In the genomic region with DNA sequence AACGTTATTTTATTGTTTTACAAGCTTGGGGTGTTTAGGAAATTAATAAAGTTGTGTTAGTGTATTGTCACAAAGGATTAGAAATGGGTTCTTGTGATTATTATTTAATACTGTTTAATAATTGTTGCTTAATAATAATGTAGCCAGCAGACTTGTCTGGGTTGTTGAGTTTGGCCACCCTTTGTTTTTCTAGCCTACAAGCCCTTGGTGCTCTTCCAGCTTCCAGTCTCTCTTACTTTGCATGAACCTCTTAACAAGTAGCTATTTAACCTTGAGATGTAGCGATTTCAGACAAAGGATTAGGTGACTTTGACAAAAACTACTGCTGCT, we compare ENCODE assay signal across 10 mouse cellular contexts. TPM values are rescaled to one million over a fixed set of nuclear protein-coding genes. Genes with fewer than 3 reads are reported as not detected.
DNase-seq lines count a peak whose midpoint lies in the region; ATAC-seq and TF ChIP-seq lines count a peak whose summit lies in the region.
"Had no signal": no experiment of that assay in that cellular context is flagged by ENCODE, and none has a peak within 500 bp of the region (broad histone marks: within the 10 kb centered on the region; RNA-seq: fewer than 3 reads in every experiment).

No protein-coding gene starts in this region.

- H3K9me3 ChIP-seq in forebrain, embryonic 15.5 days: no peaks in the 10 kb centered on the region
- H3K9me3 ChIP-seq in forebrain, embryonic 11.5 days (ENCODE audit: control insufficient read depth, low read length): no peaks in the 10 kb centered on the region
- no peaks in the 10 kb centered on the region for H3K9me3 ChIP-seq in midbrain, embryonic 16.5 days (replicated peaks; ENCODE audit: control insufficient read depth, low read length, poor library complexity, severe bottlenecking)
- H3K9me3 ChIP-seq: embryonic facial prominence, embryonic 12.5 days had no signal

- TF ChIP-seq POLR2A in thymus, adult 2 months (IDR thresholded peaks at IDR 0.05; ENCODE audit: control insufficient read depth, extremely low read depth, insufficient read depth, low read length, poor library complexity): no peak

- no peaks in the 10 kb centered on the region for H3K36me3 ChIP-seq in forebrain, embryonic 15.5 days
- H3K36me3 ChIP-seq in forebrain, embryonic 11.5 days (ENCODE audit: control insufficient read depth, insufficient read depth, low read length): no peaks in the 10 kb centered on the region
- H3K36me3 ChIP-seq in midbrain, embryonic 16.5 days (ENCODE audit: control insufficient read depth, insufficient read depth, low read length): no peaks in the 10 kb centered on the region
- no peaks in the 10 kb centered on the region for H3K36me3 ChIP-seq in thymus, adult 2 months (ENCODE audit: control insufficient read depth, insufficient read depth, low read length)
- H3K36me3 ChIP-seq: embryonic facial prominence, embryonic 12.5 days had no signal

- TF ChIP-seq CTCF in layer of hippocampus, adult 2 months (conservative IDR thresholded peaks at IDR 0.05): no peak
- TF ChIP-seq CTCF in thymus, adult 2 months (IDR thresholded peaks at IDR 0.05; ENCODE audit: borderline replicate concordance, control insufficient read depth, extremely low read depth, insufficient read depth, low read length, poor library complexity): no peak

- peak overlapping the region; percentile 88; the same call in 1 of the 2 replicates for H3K4me3 ChIP-seq in forebrain, embryonic 15.5 days
- no peak overlapping the region for H3K4me3 ChIP-seq in forebrain, embryonic 11.5 days (ENCODE audit: low read depth, low read length)
- H3K4me3 ChIP-seq in layer of hippocampus, adult 2 months: peak overlapping the region; percentile 80
- H3K4me3 ChIP-seq in midbrain, embryonic 16.5 days (ENCODE audit: low read depth, low read length): no peak overlapping the region
- no peak overlapping the region for H3K4me3 ChIP-seq in thymus, adult 2 months (ENCODE audit: control insufficient read depth, insufficient read depth, low read length)

- H3K27ac ChIP-seq in forebrain, embryonic 15.5 days (replicated peaks): no peak overlapping the region
- no peak overlapping the region for H3K27ac ChIP-seq in forebrain, embryonic 11.5 days (ENCODE audit: low read depth, low read length)
- no peak overlapping the region; the same call in 1 of the 2 replicates for H3K27ac ChIP-seq in layer of hippocampus, adult 2 months
- H3K27ac ChIP-seq in midbrain, embryonic 16.5 days (ENCODE audit: low read length): no peak overlapping the region
- H3K27ac ChIP-seq in thymus, adult 2 months (ENCODE audit: control insufficient read depth, insufficient read depth, low read length): no peak overlapping the region
- H3K27ac ChIP-seq: embryonic facial prominence, embryonic 12.5 days; macrophage had no signal

- H3K9ac ChIP-seq in forebrain, embryonic 15.5 days (replicated peaks): no peak overlapping the region
- no peak overlapping the region for H3K9ac ChIP-seq in forebrain, embryonic 11.5 days (ENCODE audit: low read length)
- no peak overlapping the region for H3K9ac ChIP-seq in midbrain, embryonic 16.5 days (ENCODE audit: low read depth, low read length)

- H3K4me2 ChIP-seq in forebrain, embryonic 15.5 days (replicated peaks): no peak overlapping the region
- no peak overlapping the region for H3K4me2 ChIP-seq in forebrain, embryonic 11.5 days (ENCODE audit: low read depth, low read length, severe bottlenecking)
- H3K4me2 ChIP-seq in midbrain, embryonic 16.5 days (ENCODE audit: low read length): peak overlapping the region; percentile 70

- H3K4me1 ChIP-seq in forebrain, embryonic 15.5 days: peaks cover 29% of the 10 kb centered on the region
- peaks cover 11% of the 10 kb centered on the region; the same call in 1 of the 2 replicates for H3K4me1 ChIP-seq in forebrain, embryonic 11.5 days (replicated peaks; ENCODE audit: control insufficient read depth, insufficient read depth, low read length)
- H3K4me1 ChIP-seq in midbrain, embryonic 16.5 days (ENCODE audit: control insufficient read depth, insufficient read depth, low read length): peaks cover 26% of the 10 kb centered on the region
- H3K4me1 ChIP-seq in thymus, adult 2 months (replicated peaks; ENCODE audit: control insufficient read depth, insufficient read depth, low read length): peaks cover 14% of the 10 kb centered on the region

- ATAC-seq in forebrain, embryonic 15.5 days (replicated peaks): no peak
- no peak for ATAC-seq in forebrain, embryonic 11.5 days (replicated peaks; ENCODE audit: low FRiP score)
- ATAC-seq in midbrain, embryonic 16.5 days: no peak

- no peaks in the 10 kb centered on the region for H3K27me3 ChIP-seq in forebrain, embryonic 15.5 days
- no peaks in the 10 kb centered on the region for H3K27me3 ChIP-seq in forebrain, embryonic 11.5 days (ENCODE audit: control insufficient read depth, insufficient read depth, low read length)
- H3K27me3 ChIP-seq in midbrain, embryonic 16.5 days (ENCODE audit: control insufficient read depth, insufficient read depth, low read depth, low read length): no peaks in the 10 kb centered on the region
- H3K27me3 ChIP-seq in thymus, adult 2 months (ENCODE audit: control insufficient read depth, insufficient read depth, low read length): no peaks in the 10 kb centered on the region
- H3K27me3 ChIP-seq: embryonic facial prominence, embryonic 12.5 days had no signal

- no peak for DNase-seq in forebrain, embryonic 11.5 days (ENCODE audit: low spot score)
- DNase-seq in layer of hippocampus, adult 2 months (ENCODE audit: low spot score in 2 of 2): no peak
- no peak for DNase-seq in layer of hippocampus, postnatal 36 days
- DNase-seq in gonadal fat pad, adult 2 months (ENCODE audit: low read depth): peak; percentile 61
- no peak for DNase-seq in thymus, adult 2 months
- no peak for DNase-seq in layer of hippocampus, adult 8-10 months (ENCODE audit: low spot score in 2 of 2)

- WGBS in forebrain, embryonic 15.5 days: 78% methylated on average over 2 of the region's 2 CpGs
- 77% methylated on average over 2 of the region's 2 CpGs for WGBS in forebrain, embryonic 11.5 days
- WGBS in midbrain, embryonic 16.5 days: 73% methylated on average over 2 of the region's 2 CpGs
- 89% methylated on average over 2 of the region's 2 CpGs for WGBS in thymus, adult 2 months

RNA-seq across cellular contexts. Expression of gene Acadsb, which starts 1.5 kb away (rescaled TPM):
- 114 and 122 TPM in 2 replicates for polyA plus RNA-seq in forebrain, embryonic 15.5 days (2015; fragmentation: Nextera tagmentation; extraction: Ambion mirVana)
- polyA plus RNA-seq in forebrain, embryonic 11.5 days (2014; fragmentation: Nextera tagmentation; extraction: Ambion mirVana): 74.1 and 74.6 TPM in 2 replicates
- 10 to 100 TPM; 83.9 to 92.3 TPM for total RNA-seq in layer of hippocampus, adult 2 months (2021)
- 10 to 100 TPM; 81.1 to 84.4 TPM for total RNA-seq in layer of hippocampus, postnatal 36 days (2021)
- polyA plus RNA-seq in gonadal fat pad, adult 2 months (2012; rRNA removed): 22.1 and 23.1 TPM in 2 replicates
- 115 and 121 TPM in 2 replicates for polyA plus RNA-seq in midbrain, embryonic 16.5 days (2015; fragmentation: Nextera tagmentation; extraction: Ambion mirVana)
- polyA plus RNA-seq in thymus, adult 2 months (2012; rRNA removed): 3.6 and 4.7 TPM in 2 replicates
- total RNA-seq in layer of hippocampus, adult 8-10 months (2022): 100 to 1,000 TPM in 2 of 4 experiments, 10 to 100 TPM in 2; 94.7 to 113 (median 102) TPM

RNA-seq across cellular contexts. Expression of gene Ikzf5, which starts 1.6 kb away (rescaled TPM):
- polyA plus RNA-seq in forebrain, embryonic 15.5 days (2015; fragmentation: Nextera tagmentation; extraction: Ambion mirVana): 15.9 and 17.3 TPM in 2 replicates
- 24.3 and 24.7 TPM in 2 replicates for polyA plus RNA-seq in forebrain, embryonic 11.5 days (2014; fragmentation: Nextera tagmentation; extraction: Ambion mirVana)
- total RNA-seq in layer of hippocampus, adult 2 months (2021): 10 to 100 TPM; 52.3 to 55.6 TPM
- total RNA-seq in layer of hippocampus, postnatal 36 days (2021): 10 to 100 TPM; 50.9 to 53.3 TPM
- 15.5 and 17.5 TPM in 2 replicates for polyA plus RNA-seq in gonadal fat pad, adult 2 months (2012; rRNA removed)
- 12.6 and 15.0 TPM in 2 replicates for polyA plus RNA-seq in midbrain, embryonic 16.5 days (2015; fragmentation: Nextera tagmentation; extraction: Ambion mirVana)
- 25.2 and 25.7 TPM in 2 replicates for polyA plus RNA-seq in thymus, adult 2 months (2012; rRNA removed)
- total RNA-seq in layer of hippocampus, adult 8-10 months (2022): 10 to 100 TPM; 47.0 to 53.1 (median 50.9) TPM

RNA-seq across cellular contexts. Expression of gene Pstk, which starts 41.0 kb away (rescaled TPM):
- polyA plus RNA-seq in forebrain, embryonic 15.5 days (2015; fragmentation: Nextera tagmentation; extraction: Ambion mirVana): 33.7 TPM in 2 replicates
- polyA plus RNA-seq in forebrain, embryonic 11.5 days (2014; fragmentation: Nextera tagmentation; extraction: Ambion mirVana): 54.4 and 57.3 TPM in 2 replicates
- 10 to 100 TPM; 50.1 to 57.4 TPM for total RNA-seq in layer of hippocampus, adult 2 months (2021)
- total RNA-seq in layer of hippocampus, postnatal 36 days (2021): 10 to 100 TPM; 50.0 to 56.9 TPM
- polyA plus RNA-seq in gonadal fat pad, adult 2 months (2012; rRNA removed): 39.9 and 46.9 TPM in 2 replicates
- 48.6 and 49.2 TPM in 2 replicates for polyA plus RNA-seq in midbrain, embryonic 16.5 days (2015; fragmentation: Nextera tagmentation; extraction: Ambion mirVana)
- 42.0 and 44.1 TPM in 2 replicates for polyA plus RNA-seq in thymus, adult 2 months (2012; rRNA removed)
- 10 to 100 TPM; 43.9 to 67.5 (median 51.1) TPM for total RNA-seq in layer of hippocampus, adult 8-10 months (2022)

RNA-seq across cellular contexts. Expression of gene 2310057M21Rik, which starts 49.3 kb away (rescaled TPM):
- polyA plus RNA-seq in forebrain, embryonic 15.5 days (2015; fragmentation: Nextera tagmentation; extraction: Ambion mirVana): 21.9 and 24.2 TPM in 2 replicates
- polyA plus RNA-seq in forebrain, embryonic 11.5 days (2014; fragmentation: Nextera tagmentation; extraction: Ambion mirVana): 18.5 and 21.3 TPM in 2 replicates
- total RNA-seq in layer of hippocampus, adult 2 months (2021): 10 to 100 TPM; 25.7 to 32.2 TPM
- total RNA-seq in layer of hippocampus, postnatal 36 days (2021): 10 to 100 TPM; 24.0 to 29.3 TPM
- polyA plus RNA-seq in gonadal fat pad, adult 2 months (2012; rRNA removed): 8.3 and 9.8 TPM in 2 replicates
- polyA plus RNA-seq in midbrain, embryonic 16.5 days (2015; fragmentation: Nextera tagmentation; extraction: Ambion mirVana): 29.9 and 32.4 TPM in 2 replicates
- polyA plus RNA-seq in thymus, adult 2 months (2012; rRNA removed): 9.9 and 14.5 TPM in 2 replicates
- 10 to 100 TPM; 22.3 to 28.2 (median 27.6) TPM for total RNA-seq in layer of hippocampus, adult 8-10 months (2022)

Comparison
In these comparisons a context has a peak if more than half of its experiments do, and no peak if none do; other contexts are left out.
1. H3K4me3 ChIP-seq: peak in forebrain, embryonic 15.5 days (single experiment) and layer of hippocampus, adult 2 months (single experiment); none in forebrain, embryonic 11.5 days (single experiment), midbrain, embryonic 16.5 days (single experiment) and thymus, adult 2 months (single experiment).